8 mouse cellular contexts compared by ENCODE assay signal in the genomic region with DNA sequence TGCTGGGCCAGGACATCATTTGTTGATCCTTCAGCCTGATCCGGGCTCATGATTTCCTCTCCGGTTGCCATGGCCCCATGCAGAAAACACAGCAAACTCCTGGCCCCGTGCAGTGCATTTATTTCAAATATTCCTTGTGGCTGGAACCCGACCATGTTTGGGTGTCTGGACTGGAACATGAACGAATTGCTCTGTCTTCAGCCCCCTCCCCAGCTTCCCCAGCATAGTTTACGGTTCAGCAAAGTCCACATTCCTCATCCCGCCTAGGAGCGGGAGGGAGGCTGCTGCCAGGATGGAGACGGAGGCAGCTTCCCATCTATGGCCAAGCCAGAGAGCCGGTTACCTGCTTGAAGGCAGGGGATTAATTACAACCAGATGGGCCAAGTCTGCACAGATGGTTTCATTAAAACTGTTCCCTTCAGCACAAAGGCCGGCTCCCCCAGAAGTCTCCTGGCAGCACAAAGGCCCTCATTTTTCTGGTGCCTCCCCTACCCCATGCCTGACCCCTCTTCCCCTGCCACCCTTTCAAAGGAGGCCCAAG.
DNase-seq lines count a peak whose midpoint lies in the region; ATAC-seq and TF ChIP-seq lines count a peak whose summit lies in the region.

No protein-coding gene starts in this region.

- H3K27ac ChIP-seq in left cerebral cortex, adult 2 months, result no peak overlapping the region
- peak overlapping the region; percentile 90 for H3K27ac ChIP-seq in intestine, embryonic 14.5 days (ENCODE audit: low read depth)

- H3K4me2 ChIP-seq in intestine, embryonic 14.5 days (ENCODE audit: low read length), result no peak overlapping the region; the same call in 1 of the 2 replicates

- ATAC-seq in intestine, embryonic 14.5 days (replicated peaks; ENCODE audit: low FRiP score, low TSS enrichment, low read depth), result peak; percentile 74
- ATAC-seq in CD4-positive, CD25-positive, alpha-beta regulatory T cell, adult 4 months, result no peak

- TF ChIP-seq CTCF in left cerebral cortex, adult 2 months (IDR thresholded peaks at IDR 0.05), result no peak

- 14% methylated on average over 11 of the region's 11 CpGs for WGBS in intestine, embryonic 14.5 days

- peak; percentile 53 for DNase-seq in left cerebral cortex, postnatal 4 days
- no peak for DNase-seq in left cerebral cortex, adult 2 months (ENCODE audit: extremely low spot score in 1 of 2, low spot score in 2 of 2)
- DNase-seq in fibroblast of lung, adult 2 months (ENCODE audit: low read depth), result peak; percentile 85
- peak; percentile 72 for DNase-seq in intestine, embryonic 14.5 days (ENCODE audit: low spot score)
- DNase-seq in mesoderm, embryonic 11.5 days (ENCODE audit: low read depth, low spot score), result peak; percentile 95
- DNase-seq in MN1 (ENCODE audit: low spot score), result no peak
- DNase-seq in natural killer cell, adult 2 months (ENCODE audit: low spot score in 2 of 2), result no peak

- H3K9ac ChIP-seq in intestine, embryonic 14.5 days (ENCODE audit: low read length), result no peak overlapping the region

- H3K4me3 ChIP-seq in left cerebral cortex, adult 2 months, result no peak overlapping the region
- no peak overlapping the region for H3K4me3 ChIP-seq in intestine, embryonic 14.5 days (ENCODE audit: low read depth, low read length)

- H3K4me1 ChIP-seq in intestine, embryonic 14.5 days (replicated peaks; ENCODE audit: control insufficient read depth, insufficient read depth, low read length), result peaks cover 42% of the 10 kb centered on the region

- no peaks in the 10 kb centered on the region for H3K36me3 ChIP-seq in intestine, embryonic 14.5 days (ENCODE audit: control insufficient read depth, insufficient read depth, low read length)

- H3K9me3 ChIP-seq in intestine, embryonic 14.5 days (ENCODE audit: control insufficient read depth, low read length), result no peaks in the 10 kb centered on the region

- no peaks in the 10 kb centered on the region for H3K27me3 ChIP-seq in intestine, embryonic 14.5 days (replicated peaks; ENCODE audit: control insufficient read depth, insufficient read depth, low read length)

- intact Hi-C loops in left cerebral cortex, postnatal 4 days (cut with DNase I), result no loop called here
- intact Hi-C loops in left cerebral cortex, adult 2 months (cut with DNase I), result no loop called here

Comparison
In these comparisons a context has a peak if more than half of its experiments do, and no peak if none do; other contexts are left out.
1. DNase-seq: peak in left cerebral cortex, postnatal 4 days (single experiment), fibroblast of lung, adult 2 months (single experiment), intestine, embryonic 14.5 days (single experiment) and mesoderm, embryonic 11.5 days (single experiment); none in left cerebral cortex, adult 2 months (0 of 2), MN1 (single experiment) and natural killer cell, adult 2 months (0 of 2).